ENCODE assay signal across 12 mouse cellular contexts in genomic region chr5:122116243-122116642, GRCm38 (mm10). TPM values are rescaled to one million over a fixed set of nuclear protein-coding genes. Genes with fewer than 3 reads are reported as not detected.
DNase-seq lines count a peak whose midpoint lies in the region; ATAC-seq lines count a peak whose summit lies in the region.
"Had no signal": no experiment of that assay in that cellular context is flagged by ENCODE, and none has a peak within 500 bp of the region (broad histone marks: within the 10 kb centered on the region; RNA-seq: fewer than 3 reads in every experiment).

No protein-coding gene starts in this region.

- ATAC-seq in liver, embryonic 11.5 days (replicated peaks; ENCODE audit: low FRiP score): no peak
- 0 out of 2 replicates have a peak, but pooled peaks have one; percentile 40 for ATAC-seq in megakaryocyte, adult 5-6 weeks (ENCODE audit: poor library complexity, severe bottlenecking)
- ATAC-seq: inflammation-experienced regulatory T-cells, adult 6 months had no signal

- intact Hi-C loops in heart, postnatal 14 days (cut with DNase I): no loop called here

- no peaks in the 10 kb centered on the region for H3K36me3 ChIP-seq in liver, embryonic 11.5 days (ENCODE audit: control insufficient read depth, insufficient read depth, low read length)
- H3K36me3 ChIP-seq: heart, embryonic 13.5 days had no signal

- DNase-seq in liver: peak; percentile 30
- DNase-seq in liver, embryonic 11.5 days (ENCODE audit: low spot score): no peak
- peak; percentile 34 for DNase-seq in CD4-positive helper T cell, adult 2 months (ENCODE audit: low read depth, low spot score)
- DNase-seq in NIH3T3 (ENCODE audit: low read depth): peak; percentile 23
- no peak for DNase-seq in right cerebral cortex, postnatal 4 days
- DNase-seq in heart, postnatal 14 days: no peak
- no peak for DNase-seq in adrenal gland, postnatal 36 days
- DNase-seq: left cerebral cortex, postnatal 4 days; lung, postnatal 14 days had no signal

- WGBS in liver, embryonic 11.5 days: 74% methylated on average over 6 of the region's 6 CpGs

- H3K4me3 ChIP-seq in liver, embryonic 11.5 days (ENCODE audit: low read depth, low read length): no peak overlapping the region
- H3K4me3 ChIP-seq: heart, embryonic 13.5 days had no signal

- H3K9me3 ChIP-seq in liver, embryonic 11.5 days (ENCODE audit: control insufficient read depth, low read length): no peaks in the 10 kb centered on the region
- H3K9me3 ChIP-seq: heart, embryonic 13.5 days had no signal

- H3K27me3 ChIP-seq in liver, embryonic 11.5 days (replicated peaks; ENCODE audit: control insufficient read depth, insufficient read depth, low read length): no peaks in the 10 kb centered on the region; the same call in 1 of the 2 replicates
- H3K27me3 ChIP-seq: heart, embryonic 13.5 days had no signal

- no peak overlapping the region for H3K9ac ChIP-seq in liver, embryonic 11.5 days (ENCODE audit: low read depth, low read length)
- H3K9ac ChIP-seq: heart, embryonic 13.5 days had no signal

- no peak overlapping the region for H3K27ac ChIP-seq in liver, embryonic 11.5 days (ENCODE audit: low read depth, low read length)
- H3K27ac ChIP-seq: heart, embryonic 13.5 days had no signal

- H3K4me1 ChIP-seq in liver, embryonic 11.5 days (replicated peaks; ENCODE audit: control insufficient read depth, insufficient read depth, low read length): no peaks in the 10 kb centered on the region
- H3K4me1 ChIP-seq: heart, embryonic 13.5 days had no signal

- no peak overlapping the region for H3K4me2 ChIP-seq in liver, embryonic 11.5 days
- H3K4me2 ChIP-seq: heart, embryonic 13.5 days had no signal

RNA-seq across cellular contexts. Expression of gene Myl2, which starts 15.5 kb away (rescaled TPM):
- 9.9 and 20.9 TPM in 2 replicates for polyA plus RNA-seq in liver, embryonic 11.5 days (2014; fragmentation: Nextera tagmentation; extraction: Ambion mirVana)
- total RNA-seq in megakaryocyte, adult 5-6 weeks (2015): 0.85 and 1.1 TPM in 2 replicates
- total RNA-seq in megakaryocyte, adult 5-6 weeks (2017): 3.4 and 6.4 TPM in 2 replicates
- total RNA-seq in heart, postnatal 14 days (2021): over 10,000 TPM; 16,479 to 17,190 TPM
- total RNA-seq in adrenal gland, postnatal 36 days (2021): 1 to 10 TPM in 1 of 2 experiments, not detected in 1; 2.0 TPM
- total RNA-seq: left cerebral cortex, postnatal 4 days had no signal

RNA-seq across cellular contexts. Expression of gene Ccdc63, which starts 24.4 kb away (rescaled TPM):
- polyA plus RNA-seq in liver, embryonic 11.5 days (2014; fragmentation: Nextera tagmentation; extraction: Ambion mirVana): 0.32 and 0.39 TPM in 2 replicates
- total RNA-seq in megakaryocyte, adult 5-6 weeks (2015): 1.1 and 1.8 TPM in 2 replicates
- 1.3 and 3.5 TPM in 2 replicates for total RNA-seq in megakaryocyte, adult 5-6 weeks (2017)
- total RNA-seq in heart, postnatal 14 days (2021): not detected
- total RNA-seq in adrenal gland, postnatal 36 days (2021): not detected
- polyA plus RNA-seq: heart, embryonic 13.5 days had no signal

RNA-seq across cellular contexts. Expression of gene Ppp1cc, which starts 41.8 kb away (rescaled TPM):
- 276 and 285 TPM in 2 replicates for polyA plus RNA-seq in liver, embryonic 11.5 days (2014; fragmentation: Nextera tagmentation; extraction: Ambion mirVana)
- 354 and 364 TPM in 2 replicates for total RNA-seq in megakaryocyte, adult 5-6 weeks (2015)
- total RNA-seq in megakaryocyte, adult 5-6 weeks (2017): 189 and 193 TPM in 2 replicates
- total RNA-seq in heart, postnatal 14 days (2021): 100 to 1,000 TPM; 121 to 152 TPM
- total RNA-seq in adrenal gland, postnatal 36 days (2021): 100 to 1,000 TPM; 165 to 169 TPM

Comparison
In these comparisons a context has a peak if more than half of its experiments do, and no peak if none do; other contexts are left out.
1. DNase-seq: peak in liver (single experiment), CD4-positive helper T cell, adult 2 months (single experiment) and NIH3T3 (single experiment); none in liver, embryonic 11.5 days (single experiment), right cerebral cortex, postnatal 4 days (single experiment), heart, postnatal 14 days (0 of 2) and adrenal gland, postnatal 36 days (0 of 2).
2. RNA of gene Myl2, which starts 15.5 kb away (total RNA-seq): 16,479 to 17,190 TPM in heart, postnatal 14 days; 0.85 to 6.4 TPM in megakaryocyte, adult 5-6 weeks and 2.0 TPM in adrenal gland, postnatal 36 days; every median in the first group is over 1,000 times any median in the second.